Mouse (Mus musculus): Measurements from ENCODE around the gene Pth1r.

Gene Pth1r

GRCm38 (mm10) chr9:110746961-110747360 is at the start of gene Pth1r:
TSS of gene Pth1r (minus strand) at chr9:110747145.
- no peak for DNase-seq (ENCODE audit: low spot score)

- DNase-seq (ENCODE audit: low spot score), result no peak
Observed at GRCm38 (mm10) chr9:110790462-110790861, 43.5 kb upstream of the Pth1r start.

GRCm38 (mm10) chr9:110788169-110788568 is 41.2 kb upstream of the Pth1r start:
- no peak for DNase-seq (ENCODE audit: low spot score)

GRCm38 (mm10) chr9:110783611-110784010 is 36.7 kb upstream of the Pth1r start:
- no peak for DNase-seq (ENCODE audit: low spot score)

- peak; percentile 93 for DNase-seq (ENCODE audit: low spot score)
Observed at GRCm38 (mm10) chr9:110781731-110782130, 34.8 kb upstream of the Pth1r start.

- peak; percentile 83 for DNase-seq (ENCODE audit: low spot score)
Observed at GRCm38 (mm10) chr9:110781256-110781721, 34.3 kb upstream of the Pth1r start.

- DNase-seq (ENCODE audit: low spot score), result no peak
Observed at GRCm38 (mm10) chr9:110779242-110779913, 32.4 kb upstream of the Pth1r start.

GRCm38 (mm10) chr9:110778559-110778958 is 31.6 kb upstream of the Pth1r start:
- no peak for DNase-seq (ENCODE audit: low spot score)

GRCm38 (mm10) chr9:110778100-110778499 is 31.2 kb upstream of the Pth1r start:
- no peak for DNase-seq (ENCODE audit: low spot score)

- no peak for DNase-seq (ENCODE audit: low spot score)
Observed at GRCm38 (mm10) chr9:110775269-110776022, 28.5 kb upstream of the Pth1r start.

GRCm38 (mm10) chr9:110774403-110775268 is 27.7 kb upstream of the Pth1r start:
- no peak for DNase-seq (ENCODE audit: low spot score)

GRCm38 (mm10) chr9:110772336-110772735 is 25.4 kb upstream of the Pth1r start:
- DNase-seq (ENCODE audit: low spot score), result no peak

GRCm38 (mm10) chr9:110763405-110763804 is 16.5 kb upstream of the Pth1r start:
- no peak for DNase-seq (ENCODE audit: low spot score)

- no peak for DNase-seq (ENCODE audit: low spot score)
Observed at GRCm38 (mm10) chr9:110762763-110763162, 15.8 kb upstream of the Pth1r start.

GRCm38 (mm10) chr9:110760886-110761285 is 13.9 kb upstream of the Pth1r start:
- no peak for DNase-seq (ENCODE audit: low spot score)

- no peak for DNase-seq (ENCODE audit: low spot score)
Observed at GRCm38 (mm10) chr9:110759265-110759664, 12.3 kb upstream of the Pth1r start.

- peak; percentile 50 for DNase-seq (ENCODE audit: low spot score)
Observed at GRCm38 (mm10) chr9:110758605-110759004, 11.7 kb upstream of the Pth1r start.

GRCm38 (mm10) chr9:110757816-110758215 is 10.9 kb upstream of the Pth1r start:
- no peak for DNase-seq (ENCODE audit: low spot score)

GRCm38 (mm10) chr9:110753773-110754172 is 6.8 kb upstream of the Pth1r start:
- no peak for DNase-seq (ENCODE audit: low spot score)

- DNase-seq (ENCODE audit: low spot score), result no peak
Observed at GRCm38 (mm10) chr9:110752917-110753435, 6.0 kb upstream of the Pth1r start.

GRCm38 (mm10) chr9:110751412-110751811 is 4.5 kb upstream of the Pth1r start:
- no peak for DNase-seq (ENCODE audit: low spot score)
